Mouse (Mus musculus) stomach, adult 2 months (tissue): ENCODE data around the gene Gm17584. TPM values are rescaled to one million over a fixed set of nuclear protein-coding genes. Genes with fewer than 3 reads are reported as not detected.

Experiments used
- polyA plus RNA-seq: library from polyadenylated mRNA; depleted of rRNA; stranded (reverse); fragments of >200 nt; gene quantifications from 2 replicates; pipeline ENCODE4 v1.2.3, GENCODE M21; 2012; rRNA removed

Gene Gm17584
- not detected in 2 replicates for polyA plus RNA-seq

GRCm38 (mm10) chrX:124500263-124500662, at the start of gene Gm17584:
Gm17584 (plus strand) TSS chrX:124500563.

Other genes with a start within 250 kb of the Gm17584 start
- gene Gm17469, start 129.3 kb downstream of the Gm17584 start, polyA plus RNA-seq = not detected in 2 replicates